Mouse (Mus musculus): ENCODE measurements at regions not wholly inside any gene's neighbourhood (a gene's known extent, or its start where the extent isn't known, plus 50 kb on each side); places are given as distances from the start of the nearest gene placed in this dataset.

DNA sequence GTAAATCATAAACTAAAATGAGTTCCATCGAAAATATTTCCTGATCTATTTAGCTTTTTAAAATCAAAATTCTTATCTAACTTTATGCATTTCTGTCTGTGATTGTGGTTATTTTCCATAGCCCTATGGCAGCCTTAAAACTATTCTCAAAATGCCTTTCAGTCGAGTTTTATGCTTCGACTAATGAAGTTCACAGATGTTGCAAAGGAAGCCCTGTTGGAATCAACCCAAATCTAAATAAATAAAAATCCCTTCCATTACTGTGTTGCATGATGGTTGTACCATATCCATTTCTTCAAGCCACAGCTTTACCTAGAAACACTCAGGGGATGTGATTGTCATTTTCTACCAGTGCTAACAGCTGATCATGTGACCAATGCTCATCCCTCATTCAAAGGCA, 585.6 kb upstream of the N6amt1 start:
- no peak for DNase-seq (ENCODE audit: low read depth)
- TF ChIP-seq CTCF (IDR thresholded peaks at IDR 0.05; ENCODE audit: borderline replicate concordance, extremely low read depth, insufficient read depth, insufficient read length) = no peak
- no peak for TF ChIP-seq POLR2A (IDR thresholded peaks at IDR 0.05; ENCODE audit: borderline replicate concordance, extremely low read depth, insufficient read depth, insufficient read length, poor library complexity, severe bottlenecking)

DNA sequence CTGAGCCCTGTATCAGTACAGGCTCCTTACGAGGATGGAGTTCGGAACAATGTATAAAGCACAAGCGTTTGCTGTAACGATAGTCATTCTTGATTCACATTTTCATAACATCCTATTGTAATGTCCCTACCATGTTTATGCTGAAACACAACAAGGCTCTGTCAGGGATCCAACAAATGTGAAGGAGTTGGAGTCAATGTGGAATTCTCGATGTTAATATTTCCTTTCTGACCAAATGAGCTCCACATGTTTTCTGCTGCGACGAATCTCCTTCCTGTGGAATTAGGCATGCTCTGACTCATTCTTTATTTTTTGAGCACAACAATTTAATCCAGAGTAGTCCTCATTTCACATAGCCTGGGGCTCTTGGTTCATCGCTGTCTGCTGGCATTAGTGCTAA, 588.0 kb upstream of the N6amt1 start:
- TF ChIP-seq CTCF (IDR thresholded peaks at IDR 0.05; ENCODE audit: borderline replicate concordance, extremely low read depth, insufficient read depth, insufficient read length) (no peak), POLR2A (IDR thresholded peaks at IDR 0.05; ENCODE audit: borderline replicate concordance, extremely low read depth, insufficient read depth, insufficient read length, poor library complexity, severe bottlenecking) (no peak)
- DNase-seq (ENCODE audit: low read depth) = no peak

DNA sequence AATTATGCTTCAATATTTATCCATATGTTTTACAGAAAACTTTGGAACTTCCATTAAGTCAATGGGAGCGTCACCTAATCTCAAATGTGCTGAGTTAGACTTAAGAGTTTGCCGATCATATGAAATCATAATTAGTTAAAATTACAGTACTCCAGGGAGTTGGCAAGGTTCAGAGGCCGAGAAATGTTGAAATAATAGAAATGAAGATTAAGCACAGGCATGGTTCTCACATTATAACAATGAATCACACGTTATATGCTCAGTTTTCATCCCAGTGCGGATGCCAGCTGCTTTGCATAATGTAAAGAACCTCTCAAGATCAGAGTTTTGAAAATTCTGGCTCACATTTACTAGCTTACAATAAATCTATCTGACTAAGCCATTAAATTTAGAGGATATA, 612.7 kb upstream of the N6amt1 start:
- no peak for DNase-seq (ENCODE audit: low read depth)
- TF ChIP-seq POLR2A (IDR thresholded peaks at IDR 0.05; ENCODE audit: borderline replicate concordance, extremely low read depth, insufficient read depth, insufficient read length, poor library complexity, severe bottlenecking) (no peak), CTCF (IDR thresholded peaks at IDR 0.05; ENCODE audit: borderline replicate concordance, extremely low read depth, insufficient read depth, insufficient read length) (no peak)

DNA sequence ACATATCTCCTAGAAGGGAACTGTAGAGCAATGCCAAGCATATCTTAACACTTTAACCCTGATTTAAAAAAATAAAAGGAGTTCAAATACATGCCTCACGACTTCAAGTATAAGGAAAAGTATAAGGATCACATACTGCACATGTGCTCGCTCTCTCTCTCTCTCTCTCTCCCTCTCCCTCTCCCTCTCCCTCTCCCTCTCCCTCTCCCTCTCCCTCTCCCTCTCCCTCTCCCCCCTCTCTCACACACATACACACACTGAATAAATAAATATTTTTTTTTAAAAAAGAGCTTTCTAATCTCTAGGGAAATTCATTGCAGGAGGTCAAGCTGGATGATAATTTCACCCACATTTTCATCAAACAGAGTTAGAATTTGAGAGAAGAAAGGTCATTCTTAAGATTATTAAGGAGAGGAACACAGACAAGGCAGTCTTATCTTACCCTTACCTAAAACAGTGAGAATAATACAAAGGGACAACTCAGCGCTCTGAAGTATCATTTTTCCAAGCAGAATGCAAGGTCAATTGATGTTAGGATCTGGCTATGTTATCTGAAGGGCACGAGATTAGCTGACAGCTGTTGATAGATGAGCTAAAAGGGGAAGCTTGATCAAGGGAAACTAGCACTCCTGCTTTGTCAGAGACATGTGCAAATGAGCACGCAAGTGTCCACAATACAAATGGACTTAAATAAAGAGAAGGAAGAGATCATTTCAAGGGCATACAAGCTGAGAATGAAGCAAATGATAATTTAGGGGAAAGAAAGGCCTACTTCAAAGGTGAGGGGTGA, 634.8 kb upstream of the N6amt1 start:
- no peak for TF ChIP-seq POLR2A (IDR thresholded peaks at IDR 0.05; ENCODE audit: borderline replicate concordance, extremely low read depth, insufficient read depth, insufficient read length, poor library complexity, severe bottlenecking)
- no peak for TF ChIP-seq CTCF (IDR thresholded peaks at IDR 0.05; ENCODE audit: borderline replicate concordance, extremely low read depth, insufficient read depth, insufficient read length)
- no peak for DNase-seq (ENCODE audit: low read depth)

DNA sequence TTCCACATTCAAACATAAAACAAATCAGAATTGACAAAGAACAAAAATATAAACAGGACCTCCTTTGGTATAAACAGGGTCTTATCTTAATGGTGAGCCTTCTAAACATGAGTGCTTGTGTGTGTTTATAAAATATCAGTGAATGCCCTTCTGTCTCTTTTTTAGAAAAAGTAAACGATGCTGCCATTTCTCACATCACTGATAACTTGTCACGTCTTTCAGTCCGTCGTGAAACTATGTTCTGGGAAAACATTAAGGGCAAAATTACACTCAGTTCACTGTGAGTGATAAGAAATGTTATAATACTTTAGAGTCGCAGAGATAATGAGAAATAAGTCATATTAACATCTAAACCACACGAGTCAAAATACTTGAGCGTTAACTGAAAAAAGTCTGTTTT, 635.6 kb upstream of the N6amt1 start:
- TF ChIP-seq POLR2A (IDR thresholded peaks at IDR 0.05; ENCODE audit: borderline replicate concordance, extremely low read depth, insufficient read depth, insufficient read length, poor library complexity, severe bottlenecking) = no peak
- TF ChIP-seq CTCF (IDR thresholded peaks at IDR 0.05; ENCODE audit: borderline replicate concordance, extremely low read depth, insufficient read depth, insufficient read length) = no peak
- DNase-seq (ENCODE audit: low read depth) = no peak

DNA sequence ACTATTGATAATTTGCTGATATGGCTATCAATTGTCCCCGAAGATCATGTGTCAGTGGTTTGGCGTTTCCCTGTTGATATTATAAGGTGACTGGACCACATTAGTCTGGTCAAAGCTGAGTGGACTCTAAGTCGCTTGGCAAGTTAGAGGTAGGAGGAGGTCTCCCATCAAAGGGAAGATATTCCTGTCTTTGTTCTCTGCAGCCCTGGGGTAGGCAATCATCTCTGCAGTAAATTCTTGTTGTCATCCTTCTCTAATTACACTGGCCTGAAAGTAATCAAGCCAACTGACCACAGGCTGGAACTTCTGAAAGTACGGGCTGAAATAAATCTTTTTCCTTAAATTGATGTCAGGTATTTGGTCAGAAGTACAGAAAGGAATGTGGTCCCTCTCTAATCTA, 652.3 kb upstream of the N6amt1 start:
- DNase-seq (ENCODE audit: low read depth) = no peak
- TF ChIP-seq CTCF (IDR thresholded peaks at IDR 0.05; ENCODE audit: borderline replicate concordance, extremely low read depth, insufficient read depth, insufficient read length) (no peak), POLR2A (IDR thresholded peaks at IDR 0.05; ENCODE audit: borderline replicate concordance, extremely low read depth, insufficient read depth, insufficient read length, poor library complexity, severe bottlenecking) (no peak)

DNA sequence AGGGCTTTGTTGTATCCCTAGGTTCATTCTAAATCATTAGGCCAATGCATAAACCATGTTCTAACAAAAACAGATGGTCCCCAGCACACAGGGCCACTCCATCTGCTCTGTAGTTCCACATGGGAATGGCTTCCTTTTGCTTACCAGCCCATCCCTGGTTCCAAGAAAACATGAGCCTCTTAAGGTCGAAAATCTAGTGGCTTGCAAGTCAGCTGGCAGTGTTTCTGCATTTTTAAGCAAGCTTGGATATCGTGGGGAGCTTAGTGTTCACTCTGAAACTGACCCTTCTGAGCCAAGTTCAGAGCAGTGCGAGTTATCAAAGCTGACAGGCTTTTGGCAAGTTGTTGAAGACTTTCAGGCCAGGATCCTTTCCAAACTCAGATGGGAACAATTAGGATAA, 659.5 kb upstream of the N6amt1 start:
- peak; percentile 85 for DNase-seq (ENCODE audit: low read depth)
- TF ChIP-seq CTCF (IDR thresholded peaks at IDR 0.05; ENCODE audit: borderline replicate concordance, extremely low read depth, insufficient read depth, insufficient read length) = no peak

DNA sequence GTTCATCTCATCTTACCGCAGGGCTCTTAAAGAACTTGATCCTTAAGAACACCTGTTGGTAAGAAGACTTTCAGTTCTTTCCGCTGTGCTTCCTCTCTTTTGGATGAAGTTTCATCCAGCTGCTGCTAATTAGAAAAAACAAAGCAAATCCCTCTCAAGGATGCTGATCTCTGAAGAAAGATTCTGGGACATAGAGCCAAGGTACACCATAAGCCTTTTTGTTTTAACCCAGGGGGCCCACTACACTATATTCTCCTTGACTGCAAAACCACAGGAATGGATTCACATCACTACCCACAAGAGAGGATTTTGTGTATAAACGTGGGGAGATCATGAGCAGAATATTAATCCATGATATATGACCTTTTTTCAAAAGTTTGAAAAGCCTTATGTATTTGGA, 694.8 kb upstream of the N6amt1 start:
- DNase-seq (ENCODE audit: low read depth) = no peak
- TF ChIP-seq CTCF (IDR thresholded peaks at IDR 0.05; ENCODE audit: borderline replicate concordance, extremely low read depth, insufficient read depth, insufficient read length) (no peak), POLR2A (IDR thresholded peaks at IDR 0.05; ENCODE audit: borderline replicate concordance, extremely low read depth, insufficient read depth, insufficient read length, poor library complexity, severe bottlenecking) (no peak)

DNA sequence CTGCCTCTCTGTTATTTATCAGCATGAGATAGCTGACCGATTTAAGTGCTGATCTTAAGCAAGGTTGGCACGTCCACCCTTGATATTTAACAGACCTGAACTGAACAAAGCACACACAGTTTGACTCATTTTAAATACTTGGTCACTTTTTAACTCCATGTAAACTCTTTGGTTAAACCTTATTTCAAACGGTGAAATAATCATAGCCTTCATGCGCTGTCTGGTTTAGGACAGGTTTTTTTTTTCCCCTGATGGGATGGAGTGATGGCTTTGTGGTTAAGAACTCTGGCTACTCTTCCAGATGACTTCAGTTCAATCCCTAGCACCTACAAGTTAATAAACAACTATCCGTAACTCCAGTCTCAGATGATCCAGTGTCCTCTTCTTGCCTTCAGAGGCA, 706.7 kb upstream of the N6amt1 start:
- DNase-seq (ENCODE audit: low read depth) = no peak
- TF ChIP-seq CTCF (IDR thresholded peaks at IDR 0.05; ENCODE audit: borderline replicate concordance, extremely low read depth, insufficient read depth, insufficient read length) = no peak
- no peak for TF ChIP-seq POLR2A (IDR thresholded peaks at IDR 0.05; ENCODE audit: borderline replicate concordance, extremely low read depth, insufficient read depth, insufficient read length, poor library complexity, severe bottlenecking)

DNA sequence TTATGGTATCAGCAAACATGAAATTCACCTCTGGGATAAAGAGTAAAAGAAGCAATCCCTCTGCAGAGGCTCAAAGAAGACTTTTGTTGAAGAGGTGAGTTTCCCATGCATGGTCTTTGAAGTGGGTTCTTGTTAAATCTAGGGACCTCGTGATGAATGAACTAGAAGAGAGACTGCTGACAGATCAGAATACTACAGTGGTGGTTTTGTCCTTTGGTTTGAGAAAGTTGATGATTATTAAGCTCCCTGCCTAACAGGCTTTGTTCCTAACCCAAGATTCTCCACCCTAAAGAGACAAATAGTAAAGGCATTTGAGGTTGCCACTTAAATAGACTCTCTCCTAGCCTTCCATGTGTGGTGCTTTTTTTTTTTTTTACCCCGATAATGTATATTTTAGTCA, 707.2 kb upstream of the N6amt1 start:
- TF ChIP-seq POLR2A (IDR thresholded peaks at IDR 0.05; ENCODE audit: borderline replicate concordance, extremely low read depth, insufficient read depth, insufficient read length, poor library complexity, severe bottlenecking) = no peak
- no peak for TF ChIP-seq CTCF (IDR thresholded peaks at IDR 0.05; ENCODE audit: borderline replicate concordance, extremely low read depth, insufficient read depth, insufficient read length)
- no peak for DNase-seq (ENCODE audit: low read depth)

DNA sequence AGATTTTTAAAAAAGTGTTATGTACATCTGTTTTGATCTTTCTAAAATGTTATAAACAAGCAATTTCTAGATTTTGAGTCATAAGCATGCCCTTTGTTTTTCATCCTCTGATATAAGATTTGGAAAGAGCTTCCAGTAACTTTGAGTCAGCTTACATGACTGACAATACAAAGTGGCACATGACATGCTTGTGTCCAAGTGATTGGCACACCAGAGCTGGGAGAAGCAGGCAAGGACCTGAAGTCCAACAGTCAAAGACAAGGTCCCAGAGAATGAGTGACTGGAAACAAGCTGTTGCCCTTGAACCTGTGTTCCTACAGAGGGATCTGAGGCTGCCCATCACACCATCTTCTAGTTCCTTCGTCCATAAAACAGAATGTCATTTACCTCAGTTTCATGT, 708.5 kb upstream of the N6amt1 start:
- no peak for TF ChIP-seq POLR2A (IDR thresholded peaks at IDR 0.05; ENCODE audit: borderline replicate concordance, extremely low read depth, insufficient read depth, insufficient read length, poor library complexity, severe bottlenecking)
- no peak for TF ChIP-seq CTCF (IDR thresholded peaks at IDR 0.05; ENCODE audit: borderline replicate concordance, extremely low read depth, insufficient read depth, insufficient read length)

DNA sequence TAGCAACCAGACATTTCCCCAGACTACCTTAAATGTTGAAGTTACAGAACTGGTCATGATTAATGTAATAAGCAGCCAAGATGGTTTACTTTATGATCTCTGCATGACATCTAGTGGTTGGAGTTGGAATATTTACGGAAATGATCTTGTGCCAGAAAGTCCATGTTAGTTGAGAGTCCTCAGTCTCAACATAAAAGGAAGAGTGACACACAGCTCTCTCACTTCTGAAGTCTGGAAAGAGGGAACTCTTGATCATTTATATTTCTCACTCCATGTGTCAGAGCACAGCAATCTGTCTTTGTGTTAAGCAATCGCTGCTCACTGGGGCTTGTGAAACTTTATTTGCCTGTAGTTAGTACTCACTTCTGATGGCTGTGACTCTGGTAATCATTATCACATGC, 709.1 kb upstream of the N6amt1 start:
- peak; percentile 89 for DNase-seq (ENCODE audit: low read depth)
- no peak for TF ChIP-seq CTCF (IDR thresholded peaks at IDR 0.05; ENCODE audit: borderline replicate concordance, extremely low read depth, insufficient read depth, insufficient read length)
- TF ChIP-seq POLR2A (IDR thresholded peaks at IDR 0.05; ENCODE audit: borderline replicate concordance, extremely low read depth, insufficient read depth, insufficient read length, poor library complexity, severe bottlenecking) = no peak

More for the DNA sequence above, 708.5 kb upstream of the N6amt1 start:
- no peak for DNase-seq (ENCODE audit: low read depth)

Data from brain, embryonic 14.5 days (tissue).